ENCODE assay signal across 8 mouse cellular contexts in genomic region chr6:135907540-135908320, GRCm38 (mm10).
DNase-seq lines count a peak whose midpoint lies in the region; ATAC-seq lines count a peak whose summit lies in the region.

No protein-coding gene starts in this region.

- H3K4me2 ChIP-seq in hindbrain, embryonic 13.5 days, result no peak overlapping the region

- H3K36me3 ChIP-seq in hindbrain, embryonic 13.5 days, result no peaks in the 10 kb centered on the region

- 25% methylated on average over 20 of the region's 20 CpGs for WGBS in hindbrain, embryonic 13.5 days

- H3K27ac ChIP-seq in hindbrain, embryonic 13.5 days, result no peak overlapping the region

- peaks cover 38% of the 10 kb centered on the region for H3K4me1 ChIP-seq in hindbrain, embryonic 13.5 days (replicated peaks)

- peak; percentile 73 for DNase-seq in WW6 (ENCODE audit: low read depth, low spot score)
- DNase-seq in cerebellum, postnatal 10 days, result peak; percentile 96 to 97
- peak; percentile 83 to 87 for DNase-seq in frontal cortex, postnatal 14 days (ENCODE audit: low spot score in 2 of 2)
- peak; percentile 92 for DNase-seq in layer of hippocampus, adult 9-11 months
- DNase-seq in lung, postnatal 14 days, result peak; percentile 83
- DNase-seq in retina, postnatal 7 days (ENCODE audit: low read depth, low spot score), result peak; percentile 43
- DNase-seq in urinary bladder, postnatal 10 days (ENCODE audit: low spot score), result peak; percentile 39

- H3K9ac ChIP-seq in hindbrain, embryonic 13.5 days, result no peak overlapping the region

- ATAC-seq in hindbrain, embryonic 13.5 days (ENCODE audit: low FRiP score), result peak; percentile 83

- 0 out of 2 replicates have a peak, but pooled peaks cover 2% of the 10 kb centered on the region for H3K27me3 ChIP-seq in hindbrain, embryonic 13.5 days

- H3K4me3 ChIP-seq in hindbrain, embryonic 13.5 days, result no peak overlapping the region

- H3K9me3 ChIP-seq in hindbrain, embryonic 13.5 days, result no peaks in the 10 kb centered on the region

Comparison
In these comparisons a context has a peak if more than half of its experiments do, and no peak if none do; other contexts are left out.
1. DNase-seq: peak in every context shown above with its lines; median percentile 96 in cerebellum, postnatal 10 days; 92 in layer of hippocampus, adult 9-11 months; 85 in frontal cortex, postnatal 14 days; 83 in lung, postnatal 14 days; 73 in WW6; 43 in retina, postnatal 7 days; 39 in urinary bladder, postnatal 10 days.